Mouse (Mus musculus): ENCODE data around the gene Bcl2a1b. TPM values are rescaled to one million over a fixed set of nuclear protein-coding genes. Genes with fewer than 3 reads are reported as not detected.
A peak's percentile ranks its signal among the peaks of the same experiment; 100 is the strongest.
"Not testable (repeated sequence)": the region's sequence is repeated elsewhere in the genome, so short reads cannot be mapped to it uniquely, and the experiment has no call there.

The Bcl2a1b gene
- polyA plus RNA-seq (2016; fragmentation: Nextera tagmentation; extraction: Ambion mirVana): not detected in 2 replicates

- not testable (repeated sequence) for H3K4me1 ChIP-seq; ATAC-seq (ENCODE audit: low FRiP score); H3K27me3 ChIP-seq; H3K9ac ChIP-seq; H3K4me2 ChIP-seq (replicated peaks); H3K27ac ChIP-seq; H3K4me3 ChIP-seq; H3K36me3 ChIP-seq; H3K9me3 ChIP-seq (replicated peaks)
- WGBS: 81% methylated on average over 5 of the region's 5 CpGs
Measured at GRCm38 (mm10) chr9:89198969-89199416, at the start of gene Bcl2a1b, which contains the start of gene Gm29094. Gene Bcl2a1b (plus strand): TSS chr9:89199209. Gene Gm29094 (plus strand): TSS chr9:89199379.

- not testable (repeated sequence) for H3K4me1 ChIP-seq; H3K36me3 ChIP-seq; H3K9ac ChIP-seq; H3K4me3 ChIP-seq; H3K27ac ChIP-seq; H3K9me3 ChIP-seq (replicated peaks); H3K27me3 ChIP-seq; H3K4me2 ChIP-seq (replicated peaks); ATAC-seq (ENCODE audit: low FRiP score)
Measured at GRCm38 (mm10) chr9:89172539-89172938, 26.5 kb upstream of the Bcl2a1b start.

- not testable (repeated sequence) for H3K4me2 ChIP-seq (replicated peaks); H3K4me3 ChIP-seq; ATAC-seq (ENCODE audit: low FRiP score); H3K9me3 ChIP-seq (replicated peaks); H3K9ac ChIP-seq; H3K4me1 ChIP-seq; H3K27ac ChIP-seq; H3K36me3 ChIP-seq; H3K27me3 ChIP-seq
- WGBS: 31% methylated on average over 2 of the region's 3 CpGs
Measured at GRCm38 (mm10) chr9:89178833-89179232, 20.2 kb upstream of the Bcl2a1b start.

GRCm38 (mm10) chr9:89179469-89179868 is 19.5 kb upstream of the Bcl2a1b start:
- not testable (repeated sequence) for H3K4me3 ChIP-seq; H3K4me1 ChIP-seq; H3K4me2 ChIP-seq (replicated peaks); ATAC-seq (ENCODE audit: low FRiP score); H3K9me3 ChIP-seq (replicated peaks); H3K36me3 ChIP-seq; H3K27ac ChIP-seq; H3K27me3 ChIP-seq; H3K9ac ChIP-seq
- WGBS: 87% methylated on average over 3 of the region's 4 CpGs

GRCm38 (mm10) chr9:89187006-89187405 is 12.0 kb upstream of the Bcl2a1b start:
- not testable (repeated sequence) for H3K36me3 ChIP-seq; H3K9me3 ChIP-seq (replicated peaks); H3K4me1 ChIP-seq; H3K4me2 ChIP-seq (replicated peaks); H3K9ac ChIP-seq; ATAC-seq (ENCODE audit: low FRiP score); H3K27me3 ChIP-seq; H3K27ac ChIP-seq; H3K4me3 ChIP-seq
- 83% methylated on average over 15 of the region's 15 CpGs for WGBS

GRCm38 (mm10) chr9:89195483-89195882 is 3.5 kb upstream of the Bcl2a1b start:
- not testable (repeated sequence) for H3K4me2 ChIP-seq (replicated peaks); H3K9me3 ChIP-seq (replicated peaks); H3K36me3 ChIP-seq; H3K4me1 ChIP-seq; H3K27ac ChIP-seq; H3K9ac ChIP-seq; H3K4me3 ChIP-seq; ATAC-seq (ENCODE audit: low FRiP score); H3K27me3 ChIP-seq

GRCm38 (mm10) chr9:89197509-89197908 is 1.5 kb upstream of the Bcl2a1b start:
- not testable (repeated sequence) for H3K36me3 ChIP-seq; H3K4me2 ChIP-seq (replicated peaks); H3K9ac ChIP-seq; H3K27me3 ChIP-seq; H3K4me3 ChIP-seq; ATAC-seq (ENCODE audit: low FRiP score); H3K9me3 ChIP-seq (replicated peaks); H3K27ac ChIP-seq; H3K4me1 ChIP-seq
- WGBS: 60% methylated on average over 1 of the region's 1 CpGs

GRCm38 (mm10) chr9:89198349-89198748 is 660 bp upstream of the Bcl2a1b start:
- not testable (repeated sequence) for H3K9ac ChIP-seq; H3K4me1 ChIP-seq; H3K27me3 ChIP-seq; H3K27ac ChIP-seq; ATAC-seq (ENCODE audit: low FRiP score); H3K4me3 ChIP-seq; H3K9me3 ChIP-seq (replicated peaks); H3K4me2 ChIP-seq (replicated peaks); H3K36me3 ChIP-seq
- WGBS: 95% methylated on average over 3 of the region's 3 CpGs

- H3K9me3 ChIP-seq (replicated peaks); H3K4me1 ChIP-seq; H3K9ac ChIP-seq; H3K4me2 ChIP-seq (replicated peaks); H3K36me3 ChIP-seq; H3K27me3 ChIP-seq; H3K4me3 ChIP-seq; ATAC-seq (ENCODE audit: low FRiP score); H3K27ac ChIP-seq: not testable (repeated sequence)
Measured at GRCm38 (mm10) chr9:89202256-89202655, 3.2 kb downstream of the Bcl2a1b start.

- H3K9me3 ChIP-seq (replicated peaks); H3K4me1 ChIP-seq; H3K4me2 ChIP-seq (replicated peaks); H3K27me3 ChIP-seq; H3K4me3 ChIP-seq; H3K36me3 ChIP-seq; H3K9ac ChIP-seq; H3K27ac ChIP-seq; ATAC-seq (ENCODE audit: low FRiP score): not testable (repeated sequence)
- WGBS: 72% methylated on average over 1 of the region's 1 CpGs
Measured at GRCm38 (mm10) chr9:89208939-89209338, 9.9 kb downstream of the Bcl2a1b start.

GRCm38 (mm10) chr9:89210353-89211064 is 11.5 kb downstream of the Bcl2a1b start, which contains the start of gene Mthfs:
Gene Mthfs (plus strand): TSS chr9:89210676.
- peak within 1 kb of the TSS; percentile 28 for H3K4me3 ChIP-seq
- ATAC-seq (ENCODE audit: low FRiP score): peak; percentile 73
- H3K27me3 ChIP-seq; H3K9me3 ChIP-seq (replicated peaks); H3K4me1 ChIP-seq; H3K9ac ChIP-seq; H3K36me3 ChIP-seq: not testable (repeated sequence)
- peak within 1 kb of the TSS; percentile 79 for H3K27ac ChIP-seq
- 31% methylated on average over 9 of the region's 12 CpGs for WGBS
- H3K4me2 ChIP-seq (replicated peaks): peak within 1 kb of the TSS; percentile 45

- Histone ChIP-seq H3K27ac (peak overlapping the region; percentile 64; the same call in 1 of the 2 replicates), H3K4me3 (peak overlapping the region; percentile 28), H3K4me2 (replicated peaks) (peak overlapping the region; percentile 33)
- not testable (repeated sequence) for H3K27me3 ChIP-seq; H3K4me1 ChIP-seq; H3K9ac ChIP-seq; H3K9me3 ChIP-seq (replicated peaks); H3K36me3 ChIP-seq
- ATAC-seq (ENCODE audit: low FRiP score): peak; percentile 97
- WGBS: 7% methylated on average over 10 of the region's 44 CpGs
Measured at GRCm38 (mm10) chr9:89211065-89211858, 12.3 kb downstream of the Bcl2a1b start.

- not testable (repeated sequence) for H3K9me3 ChIP-seq (replicated peaks); H3K27ac ChIP-seq; H3K9ac ChIP-seq; H3K4me3 ChIP-seq; H3K4me1 ChIP-seq; H3K27me3 ChIP-seq; H3K4me2 ChIP-seq (replicated peaks); H3K36me3 ChIP-seq
- ATAC-seq (ENCODE audit: low FRiP score): peak; percentile 24; the same call in 1 of the 2 replicates
- WGBS: 43% methylated on average over 1 of the region's 1 CpGs
Measured at GRCm38 (mm10) chr9:89212428-89212827, 13.4 kb downstream of the Bcl2a1b start.
